Mouse (Mus musculus) left cerebral cortex, adult 6 months (tissue): ENCODE data around the gene Foxm1. TPM values are rescaled to one million over a fixed set of nuclear protein-coding genes. Genes with fewer than 3 reads are reported as not detected.

ENCODE experiments used
- long read RNA-seq, 2 experiments: library from polyadenylated mRNA; unstranded; transcript quantifications; one replicate each; pipeline ENCODE4 v2.0.0; 2019 to 2020
- polyA plus RNA-seq: library from polyadenylated mRNA; unstranded; fragments of <200 nt; fragmentation: Nextera tagmentation; gene quantifications from 2 replicates; pipeline ENCODE4 v1.2.3, GENCODE M21; 2021

Foxm1 gene
- 0.12 and 0.26 TPM in 2 replicates for polyA plus RNA-seq
- long read RNA-seq, experiment 1 = 0 reads
- long read RNA-seq, experiment 2 = 0 reads

GRCm38 (mm10) chr6:128362381-128363006 lies at the start of gene Foxm1, which contains the start of gene Rhno1:
Gene Foxm1 (plus strand): TSS chr6:128362967.
Gene Rhno1 (minus strand): TSS chr6:128362911.

DNA sequence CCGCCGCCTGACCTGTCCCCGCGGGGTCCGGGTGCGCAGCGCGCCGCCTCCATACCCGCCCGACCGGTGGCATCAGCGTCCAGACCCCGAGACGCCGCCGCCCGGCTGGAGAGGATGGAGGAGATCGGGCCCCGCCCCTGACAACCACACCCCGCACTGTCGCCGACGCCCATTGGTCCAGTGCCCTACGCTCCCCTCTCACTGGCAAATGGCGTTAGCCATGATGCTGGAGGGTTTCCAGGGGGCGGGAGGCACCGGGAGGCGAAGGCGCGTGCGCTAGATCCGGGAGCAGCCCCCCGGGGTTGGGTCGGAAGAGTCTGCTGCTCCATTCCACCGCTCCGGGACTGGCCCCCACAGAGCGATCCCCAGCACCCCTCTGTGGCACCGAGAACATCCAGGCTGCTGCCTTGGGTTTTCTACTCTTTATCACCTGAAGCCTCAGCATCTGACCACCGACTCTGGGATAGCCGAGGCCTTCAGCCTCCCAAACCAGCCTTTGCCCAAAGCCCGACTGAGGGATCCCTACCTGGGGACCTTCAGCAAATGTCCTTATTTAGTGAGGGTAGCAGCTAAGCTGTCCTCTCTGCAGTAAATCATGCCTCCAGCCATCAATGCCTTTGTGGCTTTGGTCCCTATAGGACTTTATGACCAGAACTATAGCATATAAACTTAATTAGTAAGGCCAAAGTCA lies 6.9 kb upstream of the Foxm1 start, which contains the start of gene Tulp3:
Tulp3 (minus strand) TSS at position 126 of the 691 bp plus-strand sequence.

GRCm38 (mm10) chr6:128375192-128375591 lies 12.4 kb downstream of the Foxm1 start, which contains the start of the genes Tex52 and Gm44596:
Gene Tex52 (plus strand): TSS chr6:128375456.
Gene Gm44596 (plus strand): TSS chr6:128375503.

DNA sequence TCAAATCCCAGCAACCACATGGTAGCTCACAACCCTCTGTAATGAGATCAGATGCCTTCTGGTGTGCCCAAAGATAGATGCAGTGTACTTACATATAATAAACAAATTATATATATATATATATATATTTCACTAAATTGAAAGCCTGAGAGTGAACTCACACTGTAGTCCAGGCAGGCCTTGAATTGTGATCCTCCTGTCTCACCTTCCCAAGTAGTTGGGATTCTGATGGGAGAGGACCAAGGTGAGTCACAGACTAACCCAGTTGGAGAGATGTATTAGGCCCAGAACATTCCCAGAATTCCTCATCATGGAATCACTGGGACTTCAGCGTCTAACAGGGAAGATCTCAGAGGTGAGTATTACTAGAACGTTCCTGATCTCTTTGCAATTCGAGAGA lies 36.2 kb downstream of the Foxm1 start, which contains the start of gene Nrip2:
Nrip2 (plus strand) TSS at position 301 of the 400 bp plus-strand sequence.

GRCm38 (mm10) chr6:128424269-128425019 lies 61.7 kb downstream of the Foxm1 start, which contains the start of gene Itfg2:
Gene Itfg2 (minus strand): TSS chr6:128424931.

Other genes starting within 250 kb of the Foxm1 start
- 21.5 and 26.0 TPM in 2 replicates for gene Tspan9, start 219.4 kb upstream of the Foxm1 start, polyA plus RNA-seq
- gene Tead4, start 62.1 kb upstream of the Foxm1 start, polyA plus RNA-seq = 0.21 TPM in 1 of 2 replicates, not detected in the other
- 2.7 and 4.2 TPM in 2 replicates for gene Tulp3, start 7.1 kb upstream of the Foxm1 start, polyA plus RNA-seq
- gene Rhno1, start 56 bp upstream of the Foxm1 start, polyA plus RNA-seq = 18.3 and 18.4 TPM in 2 replicates
- gene Tex52, start 12.5 kb downstream of the Foxm1 start, polyA plus RNA-seq = 1.7 and 2.0 TPM in 2 replicates
- not detected in 2 replicates for gene Gm44596, start 12.5 kb downstream of the Foxm1 start, polyA plus RNA-seq
- 9.1 and 11.4 TPM in 2 replicates for gene Nrip2, start 36.3 kb downstream of the Foxm1 start, polyA plus RNA-seq
- gene Itfg2, start 62.0 kb downstream of the Foxm1 start, polyA plus RNA-seq = 15.1 and 21.6 TPM in 2 replicates
- gene Fkbp4, start 75.7 kb downstream of the Foxm1 start, polyA plus RNA-seq = 98.4 and 108 TPM in 2 replicates
- not detected in 2 replicates for gene Pzp, start 163.8 kb downstream of the Foxm1 start, polyA plus RNA-seq
- gene A2ml1, start 218.6 kb downstream of the Foxm1 start, polyA plus RNA-seq = 44.4 and 48.9 TPM in 2 replicates